Mouse (Mus musculus) olfactory bulb, adult 2 months (tissue): ENCODE results near the gene H3f3b.

Source experiments
- CTCF ChIP-seq: fragments of 200-500 bp; IDR thresholded peaks from 2 replicates; pipeline ENCODE4 v1.5.1; 2012; ENCODE audit warnings: low read depth, mild to moderate bottlenecking, low read length, moderate library complexity; ENCODE audit not compliant: insufficient read depth
- POLR2A ChIP-seq: fragments of 200-500 bp; IDR thresholded peaks from 2 replicates; pipeline ENCODE4 v1.6.1; 2012; ENCODE audit warnings: mild to moderate bottlenecking, low read depth, low read length, moderate library complexity; ENCODE audit not compliant: insufficient read depth

DNA sequence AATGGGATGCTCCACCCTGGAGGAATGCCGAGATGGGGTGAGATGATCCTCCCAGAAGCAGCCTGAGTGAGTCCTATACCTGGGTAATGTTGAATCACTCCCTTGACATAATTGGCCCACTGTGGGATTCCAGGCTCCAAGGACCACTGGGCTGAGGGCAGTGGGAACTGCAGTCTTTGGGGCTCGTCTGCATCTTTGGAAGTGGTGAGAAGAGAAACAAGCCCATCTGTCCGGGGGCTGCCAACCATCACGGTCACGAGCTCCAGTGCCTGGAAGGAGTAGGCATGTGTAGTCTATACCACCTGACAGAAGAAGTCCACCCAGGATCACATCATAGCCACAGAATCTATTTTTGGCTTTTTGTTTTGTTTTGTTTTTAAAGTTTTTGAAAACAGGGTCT lies 16.8 kb downstream of the H3f3b start:
- TF ChIP-seq CTCF = no peak
- TF ChIP-seq POLR2A = no peak
